Mouse (Mus musculus): ENCODE measurements around the gene Atp10a.

Atp10a gene

DNA sequence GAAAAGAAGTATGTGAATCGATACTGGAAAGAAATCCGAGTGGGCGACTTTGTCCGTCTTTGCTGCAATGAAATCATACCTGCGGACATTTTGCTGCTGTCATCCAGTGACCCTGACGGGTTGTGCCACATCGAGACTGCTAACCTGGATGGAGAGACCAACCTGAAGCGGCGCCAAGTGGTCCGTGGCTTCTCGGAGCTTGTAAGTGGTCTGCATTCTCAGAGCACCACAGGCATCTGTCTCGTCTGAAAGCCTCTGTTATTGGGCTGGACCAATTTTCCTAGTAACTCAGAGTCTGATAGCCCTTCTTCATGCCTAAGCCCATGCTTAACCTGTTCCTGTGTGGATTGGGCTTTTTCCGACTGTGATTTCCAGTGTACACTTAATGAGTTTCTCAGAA lies 84.2 kb downstream of the Atp10a start:
- DNase-seq (ENCODE audit: low spot score): no peak

DNA sequence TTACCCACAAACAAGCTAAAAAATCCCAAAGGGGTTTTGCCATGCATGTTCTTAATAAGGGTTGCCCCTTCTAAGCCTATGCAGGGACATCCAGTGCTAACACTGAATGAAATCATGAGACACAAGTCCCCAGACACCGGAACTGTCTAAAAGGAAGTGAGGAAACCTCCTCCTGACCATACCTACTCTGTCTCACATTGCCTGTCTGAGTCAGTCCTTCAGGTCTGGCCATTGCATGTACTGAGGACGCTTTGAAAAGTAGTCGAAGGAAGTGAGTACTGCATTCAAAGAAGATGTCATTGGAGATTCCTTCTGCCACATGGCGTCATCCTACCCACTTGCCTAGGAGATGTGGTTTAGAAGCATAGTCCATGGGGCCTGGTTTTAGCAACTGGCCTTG lies 84.9 kb downstream of the Atp10a start:
- DNase-seq (ENCODE audit: low spot score): no peak

DNA sequence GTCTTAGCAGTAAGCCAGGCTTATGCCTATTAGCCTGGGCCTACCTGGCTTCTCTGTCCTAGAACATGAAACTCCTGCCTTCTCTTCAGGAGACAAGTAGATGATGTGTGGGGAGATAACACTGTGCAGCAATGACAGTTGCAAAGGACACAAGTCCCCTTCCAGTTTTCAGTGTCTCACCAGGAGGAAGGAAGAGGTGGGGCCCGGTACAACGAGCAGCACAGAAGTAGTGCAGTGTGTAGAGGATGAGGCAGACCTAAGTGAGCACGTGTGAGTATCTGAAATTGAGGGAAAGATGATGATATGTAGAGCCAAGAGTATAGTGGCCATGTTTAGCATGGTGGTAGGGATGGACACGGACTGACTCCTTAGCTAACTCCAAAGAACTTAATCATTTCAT lies 86.0 kb downstream of the Atp10a start:
- DNase-seq (ENCODE audit: low spot score): no peak

DNA sequence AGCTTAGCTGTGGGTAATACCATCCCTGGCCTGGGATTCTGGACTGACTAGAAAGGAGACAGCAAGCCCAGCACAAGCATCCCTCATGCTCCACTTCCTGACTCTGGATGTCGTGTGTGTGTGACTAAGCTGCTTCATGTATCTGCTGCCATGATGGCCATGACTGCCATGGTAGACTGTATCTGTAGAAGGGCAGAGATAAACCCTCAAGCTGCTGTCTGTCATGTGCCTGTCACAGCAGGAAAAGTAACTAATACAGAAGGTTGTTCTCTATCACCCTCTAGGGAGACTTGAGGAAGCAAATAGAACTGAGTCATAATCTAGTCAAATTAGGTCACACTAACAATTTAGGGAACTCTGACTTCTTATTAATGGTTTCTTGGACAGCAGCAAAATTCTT lies 86.7 kb downstream of the Atp10a start:
- DNase-seq (ENCODE audit: low spot score): no peak

- no peak for DNase-seq (ENCODE audit: low spot score)
Measured at GRCm38 (mm10) chr7:58743362-58744320, 87.7 kb downstream of the Atp10a start.

DNA sequence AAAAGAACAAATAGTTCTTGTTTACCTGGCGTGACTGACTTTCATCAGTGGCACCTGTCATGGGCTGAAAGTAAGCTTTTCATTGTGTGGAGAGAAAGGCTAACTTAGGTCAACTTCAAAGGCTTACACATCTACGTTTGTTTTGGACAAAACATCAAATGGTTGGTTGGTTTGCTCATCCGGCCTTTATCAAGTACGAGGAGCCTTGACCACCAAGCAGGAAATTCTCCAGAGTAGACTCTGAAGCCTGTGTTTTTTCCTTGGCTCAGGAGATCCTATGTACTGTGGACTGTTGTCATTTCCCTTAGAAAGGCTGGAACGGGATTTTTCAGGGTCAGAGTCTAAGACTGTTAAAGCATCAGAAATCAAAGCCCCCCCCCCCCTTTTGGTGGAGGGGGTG lies 90.9 kb downstream of the Atp10a start:
- no peak for DNase-seq (ENCODE audit: low spot score)

GRCm38 (mm10) chr7:58749904-58750612 lies 94.1 kb downstream of the Atp10a start:
- no peak for DNase-seq (ENCODE audit: low spot score)

- DNase-seq (ENCODE audit: low spot score): no peak
Measured at GRCm38 (mm10) chr7:58752041-58752440, 96.1 kb downstream of the Atp10a start.

- no peak for DNase-seq (ENCODE audit: low spot score)
Measured at GRCm38 (mm10) chr7:58754076-58754475, 98.1 kb downstream of the Atp10a start.

DNA sequence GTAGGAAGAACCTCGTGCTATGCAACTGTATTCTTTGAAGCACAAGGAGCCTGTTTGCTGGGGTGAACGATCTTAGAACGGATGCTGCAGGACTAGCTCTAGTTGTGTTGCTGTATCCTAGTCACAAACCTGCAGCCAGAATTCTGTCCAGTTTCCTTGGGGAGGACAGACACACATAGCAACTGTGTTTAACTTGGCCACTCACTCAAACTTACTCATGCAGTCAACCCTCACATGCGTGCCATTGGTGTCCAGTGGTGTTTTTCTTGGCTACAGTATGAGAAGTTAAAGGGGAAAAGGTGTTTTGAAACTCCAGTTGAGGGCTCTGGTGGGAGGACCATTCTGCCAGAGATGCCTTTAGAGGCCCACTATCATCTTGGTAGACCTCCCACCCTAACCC lies 98.6 kb downstream of the Atp10a start:
- DNase-seq (ENCODE audit: low spot score): no peak

- DNase-seq (ENCODE audit: low spot score): no peak
Measured at GRCm38 (mm10) chr7:58755083-58755482, 99.1 kb downstream of the Atp10a start.

- DNase-seq (ENCODE audit: low spot score): no peak
Measured at GRCm38 (mm10) chr7:58755846-58756245, 99.9 kb downstream of the Atp10a start.

GRCm38 (mm10) chr7:58757331-58757730 lies 101.4 kb downstream of the Atp10a start:
- no peak for DNase-seq (ENCODE audit: low spot score)

GRCm38 (mm10) chr7:58758396-58758795 lies 102.4 kb downstream of the Atp10a start:
- DNase-seq (ENCODE audit: low spot score): no peak

- DNase-seq (ENCODE audit: low spot score): no peak
Measured at GRCm38 (mm10) chr7:58759265-58759664, 103.3 kb downstream of the Atp10a start.

DNA sequence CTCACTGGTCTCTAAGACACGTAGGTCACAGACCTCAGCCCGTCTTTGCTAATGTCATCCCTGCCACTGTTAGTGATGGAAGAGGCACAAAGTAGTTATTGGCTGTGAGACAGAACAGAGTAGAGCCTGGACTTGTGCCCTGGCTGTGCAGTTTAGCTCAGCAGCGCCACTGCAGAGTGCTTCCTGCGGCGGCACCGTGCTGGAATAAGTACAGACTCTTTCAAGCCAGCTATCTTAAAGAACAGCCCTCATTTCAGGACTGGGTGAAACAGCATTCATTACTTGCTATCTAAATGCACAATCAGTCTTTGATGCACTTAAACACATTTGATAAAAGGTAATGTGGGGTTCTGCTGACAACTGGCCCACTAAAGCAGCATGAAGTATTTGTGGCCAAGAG lies 111.3 kb downstream of the Atp10a start:
- no peak for DNase-seq (ENCODE audit: low spot score)

GRCm38 (mm10) chr7:58768253-58768652 lies 112.3 kb downstream of the Atp10a start:
- DNase-seq (ENCODE audit: low spot score): no peak

GRCm38 (mm10) chr7:58770254-58770653 lies 114.3 kb downstream of the Atp10a start:
- DNase-seq (ENCODE audit: low spot score): no peak

DNA sequence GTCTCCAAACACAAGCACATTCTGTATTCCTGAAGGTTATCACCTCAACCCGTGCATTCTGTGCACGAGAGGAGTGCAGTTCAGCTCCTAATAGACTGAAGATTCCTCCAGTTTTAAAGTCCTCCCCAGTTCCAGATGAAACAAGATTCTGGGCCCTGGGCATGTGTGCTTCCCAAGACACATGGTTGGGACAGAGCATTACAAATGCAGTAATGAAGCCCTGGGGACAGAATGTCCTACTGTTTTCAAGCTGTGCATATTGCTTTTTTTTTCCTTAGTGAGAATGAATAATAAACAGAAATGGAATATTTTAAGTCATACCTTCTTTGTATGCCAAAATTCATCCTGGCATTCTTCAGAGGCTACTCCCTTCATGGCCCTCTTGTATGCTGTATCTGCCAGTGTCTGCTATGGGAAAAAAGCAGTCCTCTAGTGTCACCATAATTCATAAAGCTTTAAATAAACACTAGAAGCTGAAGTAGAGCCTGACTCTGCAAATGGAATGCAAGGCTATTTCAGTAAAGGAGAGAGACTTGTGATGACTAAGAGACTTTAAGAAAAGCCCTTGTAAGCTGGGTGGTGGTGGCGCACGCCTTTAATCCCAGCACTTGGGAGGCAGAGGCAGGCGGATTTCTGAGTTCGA lies 116.2 kb downstream of the Atp10a start:
- DNase-seq (ENCODE audit: low spot score): no peak

- DNase-seq (ENCODE audit: low spot score): no peak
Measured at GRCm38 (mm10) chr7:58779146-58779545, 123.2 kb downstream of the Atp10a start.

DNA sequence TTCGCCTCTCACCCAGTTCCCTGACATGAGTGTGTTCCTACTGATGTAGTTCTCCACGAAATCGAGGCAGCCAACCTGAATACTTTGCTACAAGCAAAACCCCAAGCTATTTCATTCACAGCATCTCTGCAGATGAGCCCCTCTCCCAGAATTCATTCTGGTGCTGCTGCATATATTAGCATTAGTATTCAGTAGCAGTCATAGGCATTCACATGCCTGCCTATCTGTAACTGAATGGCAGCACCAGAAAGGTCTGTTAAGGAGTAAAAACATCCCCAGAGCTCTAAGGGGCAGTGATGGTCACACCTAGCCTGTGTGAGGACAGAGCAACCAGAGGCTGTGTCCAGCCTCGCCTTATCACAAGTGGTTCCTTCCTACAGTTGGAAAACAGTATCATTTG lies 131.0 kb downstream of the Atp10a start:
- DNase-seq (ENCODE audit: low spot score): no peak

DNA sequence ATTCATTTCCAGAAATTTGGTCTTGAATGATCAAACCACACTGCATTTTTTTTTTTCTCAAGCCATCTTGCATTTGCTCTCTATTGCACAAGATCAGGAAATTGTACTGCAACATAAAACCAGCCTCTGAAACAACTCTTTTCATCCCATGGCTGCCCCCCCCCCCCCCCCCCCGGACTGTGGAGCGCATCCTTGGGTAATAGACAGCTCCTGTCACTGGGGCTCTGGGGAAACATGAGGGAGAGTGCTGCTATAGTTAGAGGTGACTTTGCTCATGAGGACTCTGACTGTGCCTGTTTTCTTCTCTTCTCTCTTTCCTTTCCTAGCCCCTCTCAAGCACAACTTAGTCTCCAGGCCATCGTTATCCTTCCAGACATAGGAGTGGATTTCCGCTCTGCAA lies 131.6 kb downstream of the Atp10a start:
- DNase-seq (ENCODE audit: low spot score): no peak

Data from ovary, postnatal 14 days (tissue).